Mouse (Mus musculus) heart, adult 2 months (tissue): ENCODE data around the gene Pdx1. TPM values are rescaled to one million over a fixed set of nuclear protein-coding genes. Genes with fewer than 3 reads are reported as not detected.

Source experiments
- DNase-seq, 2 experiments: peaks; one replicate each; pipeline ENCODE4 v3.0.0; 2021
- H3K27ac ChIP-seq: fragments of 200-600 bp; 2 replicates; pipeline ENCODE4 v1.8.1; 2022
- H3K27me3 ChIP-seq: fragments of 200-500 bp; 2 replicates; pipeline ENCODE4 v1.6.1; 2012; ENCODE audit warnings: mild to moderate bottlenecking, low read length, inconsistent platforms, mixed read lengths; ENCODE audit not compliant: control insufficient read depth, insufficient read depth
- H3K36me3 ChIP-seq: fragments of 200-500 bp; 2 replicates; pipeline ENCODE4 v1.6.1; 2012; ENCODE audit warnings: low read length, inconsistent platforms; ENCODE audit not compliant: control insufficient read depth, insufficient read depth
- H3K4me1 ChIP-seq: fragments of 200-500 bp; 2 replicates; pipeline ENCODE4 v1.6.1; 2011; ENCODE audit warnings: low read length; ENCODE audit not compliant: control insufficient read depth, insufficient read depth
- H3K4me3 ChIP-seq: fragments of 200-600 bp; 2 replicates; pipeline ENCODE4 v1.8.1; 2022
- H3K79me2 ChIP-seq: fragments of 200-500 bp; replicated peaks from 2 replicates; pipeline ENCODE4 v1.6.1; 2012; ENCODE audit warnings: mild to moderate bottlenecking, inconsistent platforms, low read length, moderate library complexity, mixed read lengths; ENCODE audit not compliant: control insufficient read depth, insufficient read depth
- H3K9ac ChIP-seq: fragments of 200-500 bp; 2 replicates; pipeline ENCODE4 v1.6.1; 2012; ENCODE audit warnings: low read depth, mild to moderate bottlenecking, control low read depth, inconsistent platforms, low read length, mixed read lengths
- CTCF ChIP-seq: fragments of 200-600 bp; IDR thresholded peaks from 2 replicates; pipeline ENCODE4 v1.8.1; 2022; ENCODE audit warnings: antibody characterized with exemption, mild to moderate bottlenecking, moderate library complexity
- EP300 ChIP-seq: fragments of 200-500 bp; IDR thresholded peaks from 2 replicates; pipeline ENCODE4 v1.6.1; 2011; ENCODE audit warnings: low read depth, low read length, control low read depth; ENCODE audit not compliant: insufficient read depth
- POLR2A ChIP-seq: fragments of 200-500 bp; IDR thresholded peaks from 2 replicates; pipeline ENCODE4 v1.6.1; 2011; ENCODE audit warnings: mild to moderate bottlenecking, low read depth, low read length, control low read depth; ENCODE audit not compliant: insufficient read depth
- WGBS: fragments of 180-500 bp; shearing (Covaris S2); methylation state at CpG from one replicate; pipeline ENCODE4 v1.1.7; 2018; 5-methylcytosine and 5-hydroxymethylcytosine counted together
- intact Hi-C: fragments of 180-260 bp; cut with DNase I; formaldehyde crosslinking; loops from one replicate; pipeline ENCODE4 v1.15.1; 2025
- polyA plus RNA-seq: library from polyadenylated mRNA; depleted of rRNA; stranded (reverse); fragments of >200 nt; gene quantifications from 2 replicates; pipeline ENCODE4 v1.2.3, GENCODE M21; 2012
- total RNA-seq, 2 experiments: library from RNA; stranded (reverse); gene quantifications; 2 replicates each; pipeline ENCODE4 v1.2.3; 2021

Pdx1 gene
- total and polyA plus RNA-seq, 3 experiments: not detected

DNA sequence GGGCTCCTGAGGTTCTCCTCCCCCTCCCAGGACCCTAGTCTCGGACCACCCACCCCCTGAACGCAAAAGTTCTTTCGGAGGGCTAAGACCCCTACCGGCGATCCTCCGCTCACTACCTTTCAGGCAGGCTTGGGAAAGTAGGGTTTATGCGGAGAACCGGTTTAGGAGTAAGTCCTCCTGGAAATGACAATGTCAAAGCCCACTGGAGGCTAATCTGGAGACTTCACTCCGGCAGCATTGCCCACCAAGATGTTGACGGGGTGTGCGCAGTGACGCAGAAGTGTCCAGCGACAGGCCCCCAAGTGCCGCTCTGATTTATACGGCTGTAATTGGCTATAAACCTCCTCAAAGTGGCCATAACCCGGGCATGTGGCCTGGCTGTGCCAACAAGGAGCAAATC lies 35.4 kb downstream of the Pdx1 start:
- Histone ChIP-seq H3K27me3 (peaks cover 27% of the 10 kb centered on the region), H3K4me1 (no peaks in the 10 kb centered on the region), H3K36me3 (no peaks in the 10 kb centered on the region), H3K9ac (no peak overlapping the region), H3K79me2 (no peaks in the 10 kb centered on the region), H3K27ac (no peak overlapping the region), H3K4me3 (no peak overlapping the region)
- TF ChIP-seq EP300: no peak
- TF ChIP-seq POLR2A: no peak
- TF ChIP-seq CTCF: no peak
- WGBS: 4% methylated on average over 16 of the region's 16 CpGs
- DNase-seq: no peak
- intact Hi-C loops: no loop called here

DNA sequence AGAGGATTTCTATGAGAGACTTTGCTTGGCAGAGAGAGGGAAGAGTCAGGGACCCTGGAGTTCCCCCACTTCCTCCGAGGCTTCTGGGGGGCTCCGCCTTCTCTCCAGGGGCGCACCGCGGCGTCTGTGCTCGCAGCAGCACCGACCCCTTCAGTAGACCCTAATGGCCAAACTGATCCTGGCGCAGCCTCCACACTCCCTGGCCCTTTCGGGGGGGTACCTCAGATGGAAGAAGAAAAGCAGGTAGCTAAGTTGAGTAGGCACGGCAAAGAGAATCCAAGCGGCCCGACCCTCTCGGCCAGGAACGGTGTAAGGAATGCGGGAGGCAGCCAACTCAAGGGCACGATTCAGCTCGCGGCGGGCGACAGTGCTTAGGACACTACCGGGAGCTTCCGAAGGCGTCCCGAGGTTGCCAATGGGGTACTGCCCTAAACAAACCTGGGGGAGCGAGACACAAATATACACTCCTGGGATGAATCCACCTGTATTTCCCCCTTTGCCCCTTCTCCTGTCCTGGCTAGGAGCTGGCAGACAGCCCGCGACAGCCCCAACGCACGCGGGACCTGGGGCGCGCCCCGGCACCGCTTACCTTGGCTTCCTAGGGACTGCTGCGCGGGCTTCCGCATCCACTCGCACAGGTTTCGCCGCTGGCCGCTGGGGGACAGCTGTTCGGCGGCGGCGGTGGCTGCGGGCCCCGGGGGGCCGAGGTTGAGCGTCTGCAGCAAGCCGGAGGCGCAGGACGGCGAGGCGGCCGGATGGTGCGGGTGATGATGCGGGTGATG lies 36.3 kb downstream of the Pdx1 start:
- H3K4me3 ChIP-seq: no peak overlapping the region
- no peaks in the 10 kb centered on the region for H3K36me3 ChIP-seq
- no peaks in the 10 kb centered on the region for H3K4me1 ChIP-seq
- intact Hi-C loops: no loop called here
- H3K9ac ChIP-seq: no peak overlapping the region
- no peak for TF ChIP-seq EP300
- TF ChIP-seq POLR2A: no peak
- no peak for TF ChIP-seq CTCF
- H3K79me2 ChIP-seq: no peaks in the 10 kb centered on the region
- no peak for DNase-seq
- peaks cover 26% of the 10 kb centered on the region for H3K27me3 ChIP-seq
- H3K27ac ChIP-seq: no peak overlapping the region
- 1% methylated on average over 57 of the region's 58 CpGs for WGBS

DNA sequence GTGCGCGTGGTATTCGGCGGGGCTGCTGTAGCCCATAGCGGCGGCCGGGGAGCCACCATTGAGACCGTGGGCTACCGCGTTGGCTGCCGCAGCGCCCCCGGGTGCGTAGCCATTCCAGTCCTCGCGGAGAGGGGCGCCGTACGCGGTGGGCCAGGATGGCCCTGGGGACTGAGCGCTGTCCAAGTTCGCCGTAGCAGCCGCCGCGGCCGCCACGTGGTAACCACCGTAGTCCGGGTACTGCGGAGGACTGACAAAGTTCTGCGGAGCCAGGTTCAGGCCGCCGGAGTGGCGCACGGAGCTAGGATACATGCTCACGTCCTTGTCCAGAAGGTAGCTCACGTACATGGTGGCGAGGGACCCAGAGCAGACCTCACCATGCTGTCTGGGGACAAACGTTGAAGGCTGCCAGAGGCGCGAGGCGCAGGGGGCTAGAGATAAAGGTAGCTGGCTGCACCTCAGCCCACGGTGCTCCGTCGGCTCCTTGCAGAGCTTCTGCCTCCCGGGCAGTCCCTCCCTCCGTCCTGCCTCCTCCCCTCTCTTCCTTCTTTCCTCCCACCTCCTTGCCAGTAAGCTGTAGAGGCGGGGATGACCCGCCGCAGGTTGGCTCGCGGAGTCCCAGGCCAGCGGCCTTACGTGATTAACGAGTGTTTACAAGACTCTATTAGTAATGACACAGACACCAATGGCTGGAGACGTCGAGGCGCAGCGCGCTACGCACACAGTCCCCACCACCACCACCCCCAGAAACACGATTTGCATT lies 37.1 kb downstream of the Pdx1 start, which contains the start of gene Cdx2:
Gene Cdx2 (minus strand): TSS at position 633 of the 760 bp plus-strand sequence.
- intact Hi-C loops: no loop called here
- DNase-seq: no peak
- no peaks in the 10 kb centered on the region for H3K4me1 ChIP-seq
- no peak within 1 kb of the TSS for H3K9ac ChIP-seq
- H3K79me2 ChIP-seq: no peaks in the 10 kb centered on the region
- no peaks in the 10 kb centered on the region for H3K36me3 ChIP-seq
- no peak for TF ChIP-seq POLR2A
- TF ChIP-seq EP300: no peak
- no peak for TF ChIP-seq CTCF
- peaks cover 20% of the 10 kb centered on the region for H3K27me3 ChIP-seq
- H3K4me3 ChIP-seq: no peak within 1 kb of the TSS
- no peak within 1 kb of the TSS for H3K27ac ChIP-seq
- WGBS: under 1% methylated on average over 63 of the region's 63 CpGs

DNA sequence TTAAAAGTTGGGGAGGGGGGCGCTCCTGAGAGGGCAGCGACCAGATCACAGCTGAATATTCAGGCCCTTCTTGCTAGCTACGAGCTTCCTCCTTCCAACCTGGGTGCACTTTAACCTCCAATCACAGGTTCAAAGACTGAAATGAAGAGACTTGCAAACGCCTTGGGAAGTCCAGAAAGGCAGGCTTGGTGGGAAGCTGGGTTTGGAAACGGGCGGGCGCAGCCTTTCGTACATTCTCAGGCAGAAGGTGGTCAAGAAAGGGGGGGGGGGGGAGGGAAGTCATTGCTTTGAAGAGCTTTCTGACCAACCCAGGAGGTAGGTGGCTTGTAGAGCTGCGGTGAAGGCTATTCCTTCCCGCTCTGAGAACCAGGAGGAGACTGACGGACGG lies 37.6 kb downstream of the Pdx1 start:
- no peaks in the 10 kb centered on the region for H3K4me1 ChIP-seq
- no peak overlapping the region for H3K4me3 ChIP-seq
- no peak for DNase-seq
- no peaks in the 10 kb centered on the region for H3K79me2 ChIP-seq
- no peak overlapping the region for H3K9ac ChIP-seq
- H3K27me3 ChIP-seq: peaks cover 21% of the 10 kb centered on the region
- WGBS: 3% methylated on average over 12 of the region's 12 CpGs
- no peak for TF ChIP-seq EP300
- TF ChIP-seq POLR2A: no peak
- no peak for TF ChIP-seq CTCF
- no peaks in the 10 kb centered on the region for H3K36me3 ChIP-seq
- no peak overlapping the region for H3K27ac ChIP-seq
- intact Hi-C loops: no loop called here

DNA sequence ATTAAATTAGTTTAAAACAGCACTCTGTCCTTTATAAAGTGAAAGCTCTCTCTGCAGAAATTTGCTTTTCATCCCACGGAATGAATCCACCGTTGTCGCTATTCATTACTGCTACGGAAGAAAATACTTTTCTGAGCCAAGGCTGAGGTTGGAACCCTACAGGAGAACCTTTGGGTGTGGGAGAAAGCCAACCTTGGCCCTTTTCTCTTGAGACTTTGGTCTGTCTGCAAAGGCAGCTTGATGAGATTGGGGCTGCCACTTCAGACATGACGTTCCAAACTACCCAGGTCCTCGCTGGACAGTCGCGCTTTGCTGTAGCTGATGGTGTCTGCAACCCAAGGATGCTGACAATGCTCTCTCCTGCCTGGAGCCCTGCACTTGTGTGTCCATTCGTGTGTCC lies 38.7 kb downstream of the Pdx1 start:
- Histone ChIP-seq H3K27ac (no peak overlapping the region), H3K9ac (no peak overlapping the region), H3K27me3 (peaks cover 21% of the 10 kb centered on the region), H3K79me2 (no peaks in the 10 kb centered on the region), H3K36me3 (no peaks in the 10 kb centered on the region), H3K4me3 (no peak overlapping the region), H3K4me1 (no peaks in the 10 kb centered on the region)
- intact Hi-C loops: no loop called here
- DNase-seq: no peak
- WGBS: 9% methylated on average over 9 of the region's 9 CpGs
- TF ChIP-seq POLR2A (no peak), EP300 (no peak), CTCF (no peak)

DNA sequence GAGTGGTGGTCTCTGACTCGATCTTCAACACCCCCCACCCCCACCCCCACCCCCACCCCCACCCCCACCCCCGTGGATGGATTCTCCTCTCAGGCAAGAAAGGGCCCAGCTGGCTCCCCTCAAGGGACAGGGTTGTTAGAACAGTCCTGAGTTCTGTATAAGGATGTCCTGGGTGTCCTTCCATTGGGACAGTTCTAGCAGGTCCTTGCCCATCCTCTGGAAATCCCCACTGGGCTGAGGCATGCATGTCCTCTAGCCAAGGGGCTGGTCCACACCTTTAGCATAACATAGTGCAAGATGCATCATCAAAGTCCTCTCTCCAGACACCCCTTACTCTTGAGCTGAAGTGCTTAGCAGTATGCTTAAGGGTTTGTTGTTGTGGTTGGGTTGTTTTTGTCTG lies 40.0 kb downstream of the Pdx1 start:
- H3K9ac ChIP-seq: no peak overlapping the region
- WGBS: 0% methylated on average over 2 of the region's 2 CpGs
- TF ChIP-seq EP300 (no peak), CTCF (no peak), POLR2A (no peak)

More for the DNA sequence above, 40.0 kb downstream of the Pdx1 start:
- DNase-seq: no peak
- Histone ChIP-seq H3K27ac (no peak overlapping the region), H3K36me3 (no peaks in the 10 kb centered on the region), H3K27me3 (peaks cover 17% of the 10 kb centered on the region), H3K79me2 (no peaks in the 10 kb centered on the region), H3K4me3 (no peak overlapping the region), H3K4me1 (no peaks in the 10 kb centered on the region)
- intact Hi-C loops: no loop called here
